Mouse (Mus musculus): ENCODE measurements around the gene Unc5c.

The Unc5c gene

GRCm38 (mm10) chr3:141719050-141719449 lies 254.0 kb downstream of the Unc5c start:
- DNase-seq, result no peak

GRCm38 (mm10) chr3:141724499-141724898 lies 259.5 kb downstream of the Unc5c start:
- no peak for DNase-seq

GRCm38 (mm10) chr3:141725432-141725831 lies 260.4 kb downstream of the Unc5c start:
- DNase-seq, result no peak

GRCm38 (mm10) chr3:141733844-141734243 lies 268.8 kb downstream of the Unc5c start:
- DNase-seq, result no peak

- no peak for DNase-seq
Measured at GRCm38 (mm10) chr3:141735285-141735684, 270.3 kb downstream of the Unc5c start.

- DNase-seq, result no peak
Measured at GRCm38 (mm10) chr3:141745322-141745721, 280.3 kb downstream of the Unc5c start.

GRCm38 (mm10) chr3:141748694-141749381 lies 283.8 kb downstream of the Unc5c start:
- no peak for DNase-seq

GRCm38 (mm10) chr3:141752172-141752571 lies 287.2 kb downstream of the Unc5c start:
- no peak for DNase-seq

GRCm38 (mm10) chr3:141757259-141757658 lies 292.2 kb downstream of the Unc5c start:
- DNase-seq, result no peak

- DNase-seq, result no peak
Measured at GRCm38 (mm10) chr3:141778411-141778919, 313.4 kb downstream of the Unc5c start.

- no peak for DNase-seq
Measured at GRCm38 (mm10) chr3:141779186-141779585, 314.2 kb downstream of the Unc5c start.

- no peak for DNase-seq
Measured at GRCm38 (mm10) chr3:141782553-141782952, 317.5 kb downstream of the Unc5c start.

- no peak for DNase-seq
Measured at GRCm38 (mm10) chr3:141791026-141791780, 326.2 kb downstream of the Unc5c start.

- no peak for DNase-seq
Measured at GRCm38 (mm10) chr3:141792106-141792505, 327.1 kb downstream of the Unc5c start.

- DNase-seq, result no peak
Measured at GRCm38 (mm10) chr3:141793755-141794154, 328.7 kb downstream of the Unc5c start.

- no peak for DNase-seq
Measured at GRCm38 (mm10) chr3:141794371-141794770, 329.4 kb downstream of the Unc5c start.

GRCm38 (mm10) chr3:141797372-141797771 lies 332.4 kb downstream of the Unc5c start:
- DNase-seq, result no peak

GRCm38 (mm10) chr3:141797789-141798188 lies 332.8 kb downstream of the Unc5c start:
- no peak for DNase-seq

GRCm38 (mm10) chr3:141804133-141804532 lies 339.1 kb downstream of the Unc5c start:
- DNase-seq, result no peak

GRCm38 (mm10) chr3:141809581-141809980 lies 344.6 kb downstream of the Unc5c start:
- DNase-seq, result no peak

- DNase-seq, result no peak
Measured at GRCm38 (mm10) chr3:141810944-141811343, 345.9 kb downstream of the Unc5c start.

GRCm38 (mm10) chr3:141811348-141811747 lies 346.3 kb downstream of the Unc5c start:
- DNase-seq, result no peak

- no peak for DNase-seq
Measured at GRCm38 (mm10) chr3:141814776-141815175, 349.8 kb downstream of the Unc5c start.

All from thymus, postnatal 25 days (tissue).